In genomic region chr11:19227716-19228115, GRCm38 (mm10) we compare ENCODE assay signal across 17 mouse cellular contexts.
DNase-seq lines count a peak whose midpoint lies in the region.
"Had no signal": no experiment of that assay in that cellular context is flagged by ENCODE, and none has a peak within 500 bp of the region (broad histone marks: within the 10 kb centered on the region; RNA-seq: fewer than 3 reads in every experiment).

No protein-coding gene starts in this region.

- peak; percentile 52 for DNase-seq in embryo, embryonic 10.5 days (ENCODE audit: low spot score)
- peak; percentile 24 for DNase-seq in embryo, embryonic 9.5 days (ENCODE audit: extremely low spot score)
- DNase-seq in limb, embryonic 10.5 days (ENCODE audit: low spot score): peak; percentile 62
- no peak for DNase-seq in thymus, postnatal 10 days (ENCODE audit: low spot score in 2 of 2)
- DNase-seq in thymus, postnatal 4 days: no peak
- DNase-seq in lung, postnatal 36 days: no peak
- DNase-seq: adrenal gland, postnatal 14 days; cerebellum, adult 18-20 months; cerebellum, adult 9-11 months; cerebellum, postnatal 36 days; forebrain, postnatal 0 days; gastrocnemius, postnatal 14 days; heart, adult 2 months had no signal

- no peaks in the 10 kb centered on the region for H3K36me3 ChIP-seq in limb, embryonic 10.5 days
- H3K36me3 ChIP-seq: forebrain, embryonic 12.5 days; heart, embryonic 15.5 days; hindbrain, embryonic 10.5 days; hindbrain, embryonic 15.5 days had no signal

- no peaks in the 10 kb centered on the region for H3K9me3 ChIP-seq in limb, embryonic 10.5 days (replicated peaks)
- H3K9me3 ChIP-seq: forebrain, embryonic 12.5 days; heart, embryonic 15.5 days; hindbrain, embryonic 10.5 days; hindbrain, embryonic 15.5 days had no signal

- WGBS in limb, embryonic 10.5 days: 10% methylated on average over 4 of the region's 4 CpGs

- H3K27me3 ChIP-seq in limb, embryonic 10.5 days (ENCODE audit: low read depth, poor library complexity, severe bottlenecking): peaks cover 19% of the 10 kb centered on the region; the same call in 1 of the 2 replicates
- H3K27me3 ChIP-seq: hindbrain, embryonic 15.5 days had no signal

- no peak overlapping the region for H3K27ac ChIP-seq in limb, embryonic 10.5 days
- H3K27ac ChIP-seq: forebrain, embryonic 12.5 days; heart, adult 2 months; heart, embryonic 15.5 days; hindbrain, embryonic 10.5 days; hindbrain, embryonic 15.5 days had no signal

- H3K4me1 ChIP-seq in limb, embryonic 10.5 days: peaks cover 24% of the 10 kb centered on the region
- H3K4me1 ChIP-seq: forebrain, embryonic 12.5 days; heart, embryonic 15.5 days had no signal

- no peak overlapping the region for H3K4me3 ChIP-seq in limb, embryonic 10.5 days
- H3K4me3 ChIP-seq: forebrain, embryonic 12.5 days; heart, adult 2 months; heart, embryonic 15.5 days; hindbrain, embryonic 10.5 days; hindbrain, embryonic 15.5 days had no signal

Comparison
In these comparisons a context has a peak if more than half of its experiments do, and no peak if none do; other contexts are left out.
1. DNase-seq: peak in embryo, embryonic 10.5 days (single experiment), embryo, embryonic 9.5 days (single experiment) and limb, embryonic 10.5 days (single experiment); none in thymus, postnatal 10 days (0 of 2), thymus, postnatal 4 days (single experiment) and lung, postnatal 36 days (single experiment).